Mouse (Mus musculus) retina, embryonic 14.5 days (tissue): ENCODE data around the gene Inpp5b.
"Not testable (repeated sequence)": the region's sequence is repeated elsewhere in the genome, so short reads cannot be mapped to it uniquely, and the experiment has no call there.

Experiments used
- DNase-seq: peaks from one replicate; pipeline ENCODE4 v3.0.0-alpha.2; 2015; ENCODE audit warnings: low spot score

The Inpp5b gene

DNA sequence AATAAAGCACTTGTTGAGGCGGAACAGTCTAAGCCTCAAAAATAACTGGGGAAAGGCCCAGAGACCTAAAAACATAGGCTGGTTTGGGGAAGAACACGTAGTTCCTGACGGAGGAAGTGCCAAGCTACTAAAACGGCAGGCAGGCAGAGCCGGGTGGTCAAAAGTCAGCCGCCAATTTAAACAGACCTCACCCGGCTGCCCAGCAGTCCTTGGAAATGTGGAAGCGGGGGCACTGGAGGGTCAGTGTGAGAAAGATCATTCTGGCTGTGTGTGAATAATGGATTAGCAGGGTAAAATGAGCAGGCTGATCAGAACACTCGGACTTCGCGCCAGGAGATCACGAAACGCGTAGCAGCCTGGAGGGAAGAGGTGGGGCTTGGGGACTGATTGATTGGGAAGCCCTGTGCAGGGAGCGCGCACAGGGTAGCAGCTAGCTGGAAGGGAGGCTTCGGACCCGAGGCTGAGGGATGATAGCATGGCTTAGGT is 31.6 kb upstream of the Inpp5b start:
- DNase-seq, result no peak

DNA sequence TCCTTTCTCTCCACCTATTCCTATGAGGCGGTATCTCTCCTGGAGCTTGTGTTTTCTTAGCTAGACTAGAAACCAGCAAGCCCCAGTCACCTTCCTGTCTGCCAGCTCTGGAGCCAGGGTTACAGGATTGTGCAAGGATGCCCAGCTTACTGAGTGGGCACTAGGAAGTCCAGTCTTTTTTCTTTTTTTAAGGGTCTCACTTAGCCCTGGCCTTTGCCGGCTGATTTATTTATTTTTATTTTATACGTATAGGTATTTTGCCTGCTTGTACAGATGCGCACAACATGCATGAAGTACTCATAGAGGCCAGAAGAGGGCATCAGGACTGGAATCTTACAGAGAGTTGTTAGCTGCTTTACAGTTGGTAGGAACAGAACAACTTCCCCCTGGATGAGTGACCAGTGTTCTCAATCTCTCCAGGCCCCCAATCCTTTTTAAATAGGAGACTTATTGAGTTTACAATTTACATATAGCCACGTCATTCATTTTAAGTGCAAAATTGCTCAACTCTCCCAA is 30.8 kb upstream of the Inpp5b start:
- peak; percentile 76 for DNase-seq

DNA sequence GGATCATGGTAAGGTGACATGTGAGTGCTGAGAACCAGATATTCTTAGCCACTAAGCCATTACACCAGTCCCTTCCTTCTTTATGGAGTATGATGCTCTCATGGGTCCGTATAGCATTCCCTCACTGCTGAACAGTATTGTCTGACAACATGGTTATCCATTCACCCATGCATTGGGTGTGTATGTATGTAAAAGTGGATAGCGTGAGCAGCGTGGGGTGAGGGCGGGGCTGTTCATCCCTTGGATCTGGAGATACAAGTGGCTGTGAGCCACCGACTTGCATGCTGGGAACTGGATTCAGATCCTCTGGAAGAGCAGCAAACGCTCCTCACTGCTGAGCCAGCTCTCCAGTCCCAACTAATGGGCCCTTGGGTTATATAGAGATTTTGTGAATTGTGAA is 29.0 kb upstream of the Inpp5b start:
- DNase-seq, result no peak

DNA sequence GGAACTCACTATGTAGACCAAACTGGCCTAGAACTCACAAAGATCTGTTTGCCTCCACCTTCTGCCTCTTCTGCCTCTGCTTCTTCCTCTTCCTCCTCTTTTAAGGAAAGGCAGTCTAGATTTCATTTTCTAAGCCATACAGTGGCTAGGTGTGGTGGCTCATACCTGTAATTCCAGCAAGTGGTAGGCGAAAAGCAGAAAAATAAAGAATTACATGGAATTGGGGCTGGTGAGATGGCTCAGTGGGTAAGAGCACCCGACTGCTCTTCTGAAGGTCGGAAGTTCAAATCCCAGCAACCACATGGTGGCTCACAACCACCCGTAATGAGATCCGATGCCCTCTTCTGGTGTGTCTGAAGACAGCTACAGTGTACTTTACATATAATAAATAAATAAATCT is 27.8 kb upstream of the Inpp5b start:
- not testable (repeated sequence) for DNase-seq

DNA sequence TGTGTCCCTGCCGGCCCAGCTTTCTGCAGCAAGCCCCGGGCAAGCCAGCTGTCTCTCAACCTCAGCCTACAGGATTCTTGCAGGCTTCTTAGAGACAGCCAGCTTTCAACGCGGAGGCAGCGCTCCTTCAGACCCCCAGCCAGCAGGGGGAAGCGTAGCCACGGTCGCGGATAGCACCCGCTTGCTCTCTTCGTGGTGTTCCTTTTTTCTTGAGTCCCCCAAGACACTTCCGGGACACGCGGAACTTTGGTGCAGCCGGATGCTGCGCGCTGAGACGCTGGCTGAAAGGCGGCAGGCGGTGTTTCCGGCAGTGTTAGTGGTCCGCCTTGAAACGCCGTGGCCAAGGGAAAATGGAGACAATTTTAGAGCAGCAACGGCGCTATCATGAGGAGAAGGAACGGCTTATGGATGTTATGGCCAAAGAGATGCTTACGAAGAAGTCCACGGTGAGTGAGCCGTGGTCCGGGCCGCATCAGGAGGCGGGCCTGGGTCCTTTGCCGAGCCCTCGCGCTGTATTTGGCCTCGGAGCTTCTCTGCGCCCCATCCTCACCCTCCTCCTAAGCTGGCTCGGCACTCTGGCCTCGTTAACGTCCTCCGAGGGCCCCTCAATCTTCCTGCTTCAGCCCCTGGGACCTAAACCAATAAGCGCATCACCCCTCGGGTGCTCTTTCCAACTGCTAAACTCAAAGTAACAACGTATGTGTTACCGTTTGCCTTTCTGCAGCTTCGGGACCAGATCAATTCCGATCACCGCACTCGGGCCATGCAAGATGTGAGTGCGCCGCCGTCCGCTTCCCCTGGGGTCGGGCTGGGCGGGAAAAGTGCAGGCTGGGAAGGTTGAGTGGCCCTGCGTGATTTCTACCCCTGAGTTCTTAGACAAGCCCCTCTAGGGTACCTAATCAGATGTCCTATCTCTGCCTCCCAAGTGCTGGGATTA is 26.8 kb upstream of the Inpp5b start, which contains the start of gene Sf3a3:
Gene Sf3a3, plus strand, starts transcription at position 232 of the 937 bp plus-strand sequence.
- peak; percentile 99 for DNase-seq

DNA sequence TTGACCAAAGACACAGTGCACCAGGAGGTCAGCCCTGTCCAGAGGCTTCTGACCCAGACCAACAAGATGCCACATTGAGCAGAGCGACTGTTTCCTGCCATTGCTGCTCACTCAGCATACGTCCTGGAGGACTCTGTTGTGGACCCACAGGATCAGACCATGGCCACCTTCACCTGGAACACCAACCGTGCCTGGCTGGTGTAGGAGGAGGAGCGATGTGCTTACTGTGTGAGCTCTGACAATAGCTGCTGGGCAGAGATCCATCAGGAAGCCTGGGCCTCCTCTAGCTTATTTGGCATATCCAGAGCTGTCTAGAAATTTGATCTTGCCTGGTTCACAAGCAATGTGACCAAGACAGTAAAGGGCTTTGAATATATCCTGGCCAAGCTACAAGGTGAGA is 22.5 kb upstream of the Inpp5b start:
- DNase-seq, result no peak

DNA sequence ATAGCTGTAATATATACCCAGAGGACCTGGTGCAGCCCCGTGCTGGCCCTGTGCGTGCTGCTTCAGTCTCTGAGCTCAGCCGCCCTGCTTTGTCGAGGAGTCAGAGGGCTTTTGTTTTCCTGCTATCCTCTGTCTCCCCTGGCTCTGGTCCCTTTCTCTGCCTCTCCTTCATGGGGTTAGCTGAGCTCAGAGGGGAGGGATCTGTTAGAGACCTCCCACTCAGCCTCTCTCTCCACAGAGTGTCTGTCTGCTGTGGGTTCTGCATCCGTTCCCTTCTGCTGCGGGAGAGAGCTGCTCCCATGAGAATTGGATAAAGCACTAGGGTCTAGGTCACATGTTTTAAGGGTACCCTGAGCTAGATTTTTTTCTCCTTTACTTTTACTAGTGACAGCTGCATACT is 15.5 kb upstream of the Inpp5b start:
- no peak for DNase-seq

DNA sequence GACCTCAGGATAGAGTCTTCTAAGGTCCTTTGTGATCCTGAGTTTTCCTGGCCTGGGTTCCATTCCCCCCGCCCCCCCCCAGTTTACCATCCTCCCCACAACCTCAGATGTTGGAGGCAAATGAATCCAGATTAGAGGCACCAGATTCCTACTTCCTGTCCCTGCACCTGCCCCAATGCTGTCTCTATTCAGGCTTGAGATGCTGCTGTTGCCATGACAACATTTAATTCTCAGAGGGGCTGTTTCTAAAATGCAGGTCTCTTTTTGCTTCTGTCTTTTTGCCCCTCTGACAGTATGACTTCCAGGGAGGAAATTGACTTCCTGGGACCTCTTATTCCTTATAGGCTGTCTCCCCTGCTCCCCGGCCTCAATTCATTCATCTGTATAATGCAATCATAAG is 4.7 kb upstream of the Inpp5b start:
- peak; percentile 16 for DNase-seq

DNA sequence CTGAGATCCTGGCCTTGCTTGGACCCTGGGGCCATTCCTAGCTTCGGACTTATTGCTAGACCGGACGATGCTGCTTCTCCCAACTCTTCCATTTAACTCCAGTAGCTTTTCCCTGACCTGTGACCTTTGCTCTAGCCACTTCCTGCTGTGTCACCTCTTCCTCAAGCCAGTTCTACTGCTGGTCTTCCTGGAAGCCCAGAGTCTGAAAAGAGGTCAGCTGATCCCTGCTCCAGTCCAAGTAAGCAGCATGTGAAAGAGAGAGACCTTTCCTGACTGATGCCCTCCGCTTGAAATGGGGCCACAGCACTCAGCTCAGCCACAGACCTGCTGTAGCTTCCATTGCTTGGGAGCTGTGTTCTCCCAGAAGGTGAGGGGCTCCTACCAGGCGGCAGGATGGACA is 4.2 kb upstream of the Inpp5b start:
- DNase-seq, result no peak

DNA sequence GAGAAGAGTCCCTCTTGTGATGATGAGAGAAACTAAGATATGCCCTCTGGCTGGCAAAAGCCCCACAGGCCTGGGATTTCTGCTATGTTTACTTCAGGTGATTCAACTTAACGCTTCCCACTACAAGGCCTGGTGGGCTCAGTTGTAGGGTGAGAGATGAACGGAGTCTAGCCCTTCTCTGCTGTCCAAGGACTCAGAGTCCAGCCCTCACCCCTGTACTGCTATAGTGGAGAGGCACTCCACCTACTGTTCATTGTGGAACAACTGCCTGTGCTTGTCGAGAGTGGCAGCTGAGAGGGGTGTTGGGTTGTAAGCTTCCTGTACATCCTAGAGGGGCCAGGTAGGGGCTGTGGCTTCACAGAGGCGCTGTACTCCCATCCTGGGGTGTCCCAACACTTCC is 3.6 kb upstream of the Inpp5b start:
- no peak for DNase-seq

DNA sequence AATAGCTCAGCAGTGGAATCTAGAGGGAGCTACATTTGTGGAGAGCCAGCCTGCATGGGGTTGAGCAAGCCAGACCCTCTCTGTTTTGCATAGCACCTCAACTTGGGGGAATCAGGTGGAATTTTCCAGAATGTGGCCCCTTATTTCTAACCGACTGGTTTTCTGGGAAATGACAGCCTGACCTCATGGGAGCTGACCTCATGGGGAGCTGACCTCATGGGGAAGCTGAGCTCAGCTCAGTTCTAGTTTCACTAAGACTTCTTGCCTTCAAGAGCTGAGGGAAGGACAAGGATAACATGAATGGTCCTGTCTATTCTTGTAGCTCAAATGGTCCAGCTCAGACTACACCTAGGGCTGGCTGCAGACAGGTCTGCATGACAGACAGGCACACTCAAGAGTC is 2.9 kb upstream of the Inpp5b start:
- DNase-seq, result no peak

DNA sequence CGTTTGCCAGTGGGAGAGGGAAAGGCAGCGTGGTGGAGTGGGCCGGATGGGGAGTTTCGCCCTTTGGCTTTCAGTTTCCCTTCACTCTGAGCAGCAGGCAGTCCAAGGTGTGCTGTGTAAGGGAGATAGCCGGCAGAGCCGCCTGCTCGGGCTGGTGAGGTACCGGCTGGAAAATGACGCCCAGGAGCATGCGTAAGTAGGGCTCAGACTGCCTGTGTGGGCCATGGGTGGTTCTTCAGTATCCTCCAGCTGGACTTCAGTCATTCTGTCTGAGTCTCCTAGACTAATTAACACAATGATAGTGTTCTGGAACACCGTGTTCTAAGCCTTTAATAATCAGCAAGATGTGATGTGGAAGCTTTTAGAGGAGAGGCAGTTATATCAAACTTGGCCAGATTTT is 1.2 kb downstream of the Inpp5b start:
- DNase-seq, result no peak

DNA sequence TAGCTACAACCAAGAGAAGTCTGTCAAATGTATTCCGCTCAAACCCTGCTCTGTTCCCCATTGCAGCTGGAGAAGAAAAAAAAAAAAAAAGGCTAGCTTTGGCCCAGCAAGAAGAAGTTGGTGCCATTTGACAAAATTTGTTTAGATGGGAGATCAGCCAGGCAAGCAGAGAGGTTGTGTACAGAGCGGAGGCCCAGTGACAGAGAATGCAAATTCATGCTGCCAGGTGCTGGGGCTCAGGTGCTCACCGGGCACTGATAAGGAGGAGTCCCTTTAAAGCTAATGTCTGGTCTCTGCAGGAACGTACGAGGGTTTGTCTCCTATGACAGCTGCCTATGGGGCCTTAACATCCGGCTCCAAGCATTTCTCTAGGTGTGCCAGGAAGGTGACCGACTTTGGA is 4.9 kb downstream of the Inpp5b start:
- no peak for DNase-seq

DNA sequence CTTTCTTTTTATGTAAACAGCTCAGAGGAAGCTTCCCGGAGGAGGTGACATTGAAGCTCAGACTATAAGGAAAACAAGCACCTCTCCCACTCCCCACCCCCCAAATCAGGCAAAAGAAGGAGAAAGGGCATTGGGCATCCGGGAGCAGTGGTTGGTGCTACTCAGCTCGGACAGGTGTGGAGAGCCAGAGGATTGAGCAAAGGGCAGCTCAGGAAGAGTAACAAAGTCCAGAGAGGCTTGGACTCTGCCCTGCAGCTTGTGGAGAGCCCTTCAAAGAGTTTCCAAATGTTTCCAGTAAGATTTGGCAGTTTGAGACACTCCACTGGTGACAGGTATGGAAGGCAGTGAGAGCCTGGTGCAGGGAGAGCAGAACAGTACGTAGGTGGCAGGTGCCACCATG is 6.2 kb downstream of the Inpp5b start:
- no peak for DNase-seq

DNA sequence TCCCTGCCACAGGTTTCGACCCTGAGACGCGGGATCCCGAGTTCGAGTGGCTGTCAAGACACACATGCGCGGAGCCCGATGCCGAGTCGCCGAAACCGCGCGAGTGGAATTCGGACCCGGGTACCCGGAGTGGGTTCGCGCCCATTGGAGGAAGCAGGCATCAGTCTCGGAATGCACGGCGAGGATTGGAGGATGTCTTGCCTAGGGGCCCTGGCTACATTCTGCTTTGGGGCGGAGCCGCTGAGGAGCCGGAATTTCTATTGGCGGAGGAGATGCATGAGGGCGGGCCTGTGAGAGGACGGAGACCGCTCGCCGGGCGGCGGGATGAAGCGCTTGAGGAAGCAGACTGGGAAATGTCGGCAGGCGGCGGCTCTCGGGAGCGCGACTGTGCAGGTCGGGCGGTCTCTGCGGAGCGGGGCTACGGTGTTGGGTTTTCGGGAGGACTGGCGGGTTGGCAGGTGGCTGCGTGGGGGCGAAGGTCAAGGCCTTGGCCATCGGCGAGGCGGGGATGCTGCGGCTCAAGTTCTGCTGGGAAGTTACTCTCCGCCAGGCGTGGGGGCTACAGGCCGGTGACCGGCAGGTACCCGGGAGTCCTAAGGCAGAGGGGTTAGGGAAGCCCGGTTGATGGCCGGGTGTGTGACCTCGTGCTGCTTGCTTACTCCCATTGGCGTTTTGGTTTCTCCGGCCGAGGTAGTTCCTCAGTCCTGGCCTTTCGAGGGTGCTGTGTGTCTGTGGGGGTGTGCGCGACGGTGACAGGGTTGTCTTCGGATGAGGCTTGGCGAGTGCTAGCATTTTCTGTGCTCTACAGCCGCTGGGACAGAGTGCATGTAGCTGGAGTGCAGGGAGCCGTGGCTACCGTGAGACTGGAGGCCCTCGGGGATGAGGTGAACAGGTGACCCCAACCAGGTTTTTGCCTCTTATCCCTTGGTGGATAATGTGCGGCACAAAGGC is 9.9 kb downstream of the Inpp5b start:
- peak; percentile 97 for DNase-seq

DNA sequence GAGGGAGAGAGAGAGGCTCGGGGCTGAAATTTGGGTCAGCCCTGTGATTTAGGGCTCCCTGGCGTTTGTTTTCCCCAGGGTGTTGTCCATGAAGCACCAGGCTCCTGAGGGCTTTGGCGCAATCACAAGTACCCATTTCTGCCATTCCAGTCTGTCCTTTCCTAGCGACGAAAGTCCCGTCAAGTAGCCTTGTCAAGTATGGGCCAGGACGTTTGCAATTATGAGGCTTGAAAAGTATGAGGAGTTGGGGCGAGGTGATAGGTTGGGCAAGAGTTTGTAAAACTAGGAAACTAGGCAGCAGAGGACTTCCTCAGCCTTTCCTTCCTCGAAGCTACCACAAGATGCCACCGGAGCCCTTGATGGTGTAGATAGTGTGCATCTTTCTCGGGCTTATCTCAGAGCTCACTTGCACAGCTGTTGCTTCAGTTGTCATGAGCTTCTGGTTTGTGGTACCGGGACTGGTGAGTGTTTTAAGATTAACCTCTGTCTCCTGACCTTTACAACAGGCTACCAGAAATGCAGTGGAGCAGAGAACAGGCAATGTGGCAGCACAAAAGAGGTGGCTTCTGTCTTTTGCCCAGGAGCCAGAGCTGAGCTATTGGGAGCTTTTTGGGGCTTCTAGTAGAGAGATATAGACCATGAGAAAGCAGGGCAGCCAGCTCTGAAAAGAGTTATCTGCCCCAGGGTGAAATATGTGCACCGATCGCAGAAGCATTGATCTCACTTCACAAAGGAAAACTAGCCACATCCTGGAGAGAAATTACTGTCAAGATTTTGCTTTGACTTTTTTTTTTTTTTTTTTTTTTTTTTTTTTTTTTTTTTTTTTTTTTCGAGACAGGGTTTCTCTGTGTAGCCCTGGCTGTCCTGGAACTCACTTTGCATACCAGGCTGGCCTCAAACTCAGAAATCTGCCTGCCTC is 10.9 kb downstream of the Inpp5b start:
- DNase-seq, result no peak

DNA sequence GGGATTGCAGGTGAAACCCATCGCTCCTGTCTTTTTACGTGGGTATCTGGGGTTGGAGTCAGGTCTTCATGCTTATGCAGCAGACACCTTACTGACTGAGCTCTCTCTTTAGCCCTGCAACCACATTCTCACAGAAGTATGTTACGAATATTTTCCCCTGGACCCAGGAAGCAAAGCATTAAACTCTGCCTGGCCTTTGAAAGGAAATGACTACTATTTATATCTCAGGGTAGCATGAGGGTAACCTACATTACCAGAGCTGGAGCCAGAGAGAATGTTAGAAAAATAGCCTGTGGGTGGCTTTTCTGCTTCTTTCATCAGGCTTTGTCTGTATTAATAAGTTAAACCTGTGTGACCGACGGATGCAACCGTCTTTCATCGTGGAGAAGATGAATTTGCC is 13.9 kb downstream of the Inpp5b start:
- no peak for DNase-seq

DNA sequence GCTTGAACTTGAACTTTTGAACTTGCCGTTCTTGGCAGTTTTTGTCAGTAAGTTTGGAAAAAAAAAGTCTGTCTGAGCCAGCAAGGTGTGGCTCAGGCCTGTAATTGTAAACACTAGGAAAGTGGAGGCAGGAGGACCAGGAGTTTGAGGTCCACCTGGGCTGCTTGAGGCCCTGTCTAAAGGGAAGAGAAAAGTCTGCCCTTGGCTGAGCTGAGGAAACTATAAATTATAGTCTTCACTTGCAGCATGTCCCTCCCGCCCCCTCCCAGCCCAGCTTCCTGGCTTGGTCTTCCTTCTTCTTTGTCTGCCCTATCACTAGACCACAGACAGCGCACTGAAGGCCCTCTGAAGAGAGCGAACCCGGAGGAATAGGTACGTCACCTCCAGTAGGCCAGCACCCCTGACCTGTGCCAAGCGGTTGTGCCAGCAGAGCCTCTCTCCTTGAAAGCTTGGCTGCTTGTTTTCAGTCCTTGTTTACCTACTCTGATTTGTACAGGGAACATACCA is 17.7 kb downstream of the Inpp5b start:
- no peak for DNase-seq

DNA sequence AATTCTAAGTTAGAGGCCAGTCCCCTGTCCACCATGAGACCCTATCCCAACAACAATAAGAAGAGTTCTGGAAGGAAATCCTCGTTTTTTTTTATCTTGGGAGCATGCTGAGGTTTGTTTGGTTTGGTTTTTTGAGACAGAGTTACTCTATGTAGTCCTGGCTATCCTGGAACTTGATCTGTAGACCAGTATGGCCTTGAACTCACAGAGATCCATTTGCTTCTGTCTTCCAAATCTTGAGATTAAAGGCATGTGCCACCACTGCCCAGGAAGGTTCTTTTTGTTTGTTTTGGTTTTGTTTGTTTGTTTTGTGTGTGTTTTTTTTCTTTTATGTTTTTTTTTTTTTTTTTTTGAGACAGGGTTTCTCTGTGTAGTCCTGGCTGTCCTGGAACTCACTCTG is 19.6 kb downstream of the Inpp5b start:
- no peak for DNase-seq

DNA sequence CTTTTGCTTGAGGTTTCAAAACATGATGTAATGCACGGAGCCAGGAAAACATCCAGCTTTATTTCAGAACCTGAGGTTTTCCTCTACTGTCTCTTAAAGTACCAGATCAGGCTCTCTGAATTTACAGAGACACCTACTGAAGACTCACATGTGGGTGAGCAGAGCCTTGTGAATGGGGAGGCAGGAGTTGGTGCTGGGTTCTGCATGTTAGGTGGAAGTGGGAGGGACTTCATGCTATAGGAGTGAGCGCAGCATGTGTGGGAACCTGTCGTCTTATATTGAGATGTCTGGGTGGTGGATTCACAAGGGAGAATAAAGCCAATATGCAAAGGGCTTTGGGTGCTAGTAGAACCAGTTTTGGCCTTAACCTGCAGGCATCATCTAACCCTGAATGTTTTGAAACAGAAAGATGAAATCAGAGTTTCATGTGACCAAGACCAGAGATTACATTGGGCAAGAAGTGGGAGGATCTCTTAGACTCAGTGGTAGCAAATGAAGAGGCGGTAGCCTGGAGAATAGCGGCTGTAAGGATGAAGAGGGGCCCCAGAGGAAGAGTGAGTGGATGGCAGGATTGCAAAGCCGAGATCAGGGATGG is 21.3 kb downstream of the Inpp5b start:
- no peak for DNase-seq
